Mouse (Mus musculus): ENCODE data around the gene Hist2h2be. TPM values are rescaled to one million over a fixed set of nuclear protein-coding genes. Genes with fewer than 3 reads are reported as not detected.
"Not testable (repeated sequence)": the region's sequence is repeated elsewhere in the genome, so short reads cannot be mapped to it uniquely, and the experiment has no call there.

The Hist2h2be gene
- polyA plus RNA-seq, 1 experiment from 2014 or later = 3.3 TPM

- H3K4me1 ChIP-seq (ENCODE audit: control insufficient read depth, insufficient read depth, low read length) = no peaks in the 10 kb centered on the region; the same call in 1 of the 2 replicates
- H3K9ac ChIP-seq (ENCODE audit: low read depth, low read length) = peak within 1 kb of the TSS; percentile 79
- H3K27me3 ChIP-seq (ENCODE audit: control insufficient read depth, insufficient read depth, low read length) = no peaks in the 10 kb centered on the region
- H3K27ac ChIP-seq (ENCODE audit: low read depth, low read length) = peak within 1 kb of the TSS; percentile 97
- no peaks in the 10 kb centered on the region for H3K9me3 ChIP-seq (replicated peaks; ENCODE audit: control insufficient read depth, low read length)
- peak within 1 kb of the TSS; percentile 77 for H3K4me2 ChIP-seq
- H3K4me3 ChIP-seq (ENCODE audit: low read depth, low read length) = peak within 1 kb of the TSS; percentile 39
- WGBS (ENCODE audit: insufficient replicate concordance) = 27% methylated on average over 28 of the region's 30 CpGs
- ATAC-seq (replicated peaks; ENCODE audit: insufficient number of reproducible peaks, low FRiP score, low TSS enrichment) = peak; percentile 52
- no peaks in the 10 kb centered on the region for H3K36me3 ChIP-seq (ENCODE audit: control insufficient read depth, insufficient read depth, low read length)
Observed at GRCm38 (mm10) chr3:96268051-96268775, 47.3 kb downstream of the Hist2h2be start, which contains the start of gene Hist2h3b. Hist2h3b (plus strand) TSS chr3:96268654.

DNA sequence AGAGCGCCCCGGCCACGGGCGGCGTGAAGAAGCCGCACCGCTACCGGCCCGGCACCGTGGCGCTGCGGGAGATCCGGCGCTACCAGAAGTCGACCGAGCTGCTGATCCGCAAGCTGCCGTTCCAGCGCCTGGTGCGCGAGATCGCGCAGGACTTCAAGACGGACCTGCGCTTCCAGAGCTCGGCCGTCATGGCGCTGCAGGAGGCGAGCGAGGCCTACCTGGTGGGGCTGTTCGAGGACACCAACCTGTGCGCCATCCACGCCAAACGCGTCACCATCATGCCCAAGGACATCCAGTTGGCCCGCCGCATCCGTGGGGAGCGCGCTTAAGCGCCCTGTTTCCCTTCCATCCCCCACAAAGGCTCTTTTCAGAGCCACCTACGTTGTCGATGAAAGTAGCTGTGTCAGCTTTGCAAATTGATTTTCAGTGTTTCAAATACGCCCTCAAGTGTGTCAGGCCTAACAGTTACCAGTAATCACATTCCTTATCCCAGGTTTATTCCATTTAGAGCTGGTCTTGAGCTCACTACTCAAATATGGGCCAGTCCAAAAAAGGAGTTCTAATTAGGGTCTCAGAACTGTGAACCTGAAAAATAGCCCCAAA is 48.0 kb downstream of the Hist2h2be start:
- not testable (repeated sequence) for H3K36me3 ChIP-seq (ENCODE audit: control insufficient read depth, insufficient read depth, low read length); H3K27me3 ChIP-seq (ENCODE audit: control insufficient read depth, insufficient read depth, low read length); H3K4me1 ChIP-seq (ENCODE audit: control insufficient read depth, insufficient read depth, low read length); H3K9me3 ChIP-seq (replicated peaks; ENCODE audit: control insufficient read depth, low read length)
- H3K27ac ChIP-seq (ENCODE audit: low read depth, low read length) = peak overlapping the region; percentile 97
- H3K9ac ChIP-seq (ENCODE audit: low read depth, low read length) = peak overlapping the region; percentile 79
- peak; percentile 13; the same call in 1 of the 2 replicates for ATAC-seq (replicated peaks; ENCODE audit: insufficient number of reproducible peaks, low FRiP score, low TSS enrichment)
- peak overlapping the region; percentile 77 for H3K4me2 ChIP-seq
- under 1% methylated on average over 9 of the region's 44 CpGs for WGBS (ENCODE audit: insufficient replicate concordance)
- H3K4me3 ChIP-seq (ENCODE audit: low read depth, low read length) = peak overlapping the region; percentile 39

DNA sequence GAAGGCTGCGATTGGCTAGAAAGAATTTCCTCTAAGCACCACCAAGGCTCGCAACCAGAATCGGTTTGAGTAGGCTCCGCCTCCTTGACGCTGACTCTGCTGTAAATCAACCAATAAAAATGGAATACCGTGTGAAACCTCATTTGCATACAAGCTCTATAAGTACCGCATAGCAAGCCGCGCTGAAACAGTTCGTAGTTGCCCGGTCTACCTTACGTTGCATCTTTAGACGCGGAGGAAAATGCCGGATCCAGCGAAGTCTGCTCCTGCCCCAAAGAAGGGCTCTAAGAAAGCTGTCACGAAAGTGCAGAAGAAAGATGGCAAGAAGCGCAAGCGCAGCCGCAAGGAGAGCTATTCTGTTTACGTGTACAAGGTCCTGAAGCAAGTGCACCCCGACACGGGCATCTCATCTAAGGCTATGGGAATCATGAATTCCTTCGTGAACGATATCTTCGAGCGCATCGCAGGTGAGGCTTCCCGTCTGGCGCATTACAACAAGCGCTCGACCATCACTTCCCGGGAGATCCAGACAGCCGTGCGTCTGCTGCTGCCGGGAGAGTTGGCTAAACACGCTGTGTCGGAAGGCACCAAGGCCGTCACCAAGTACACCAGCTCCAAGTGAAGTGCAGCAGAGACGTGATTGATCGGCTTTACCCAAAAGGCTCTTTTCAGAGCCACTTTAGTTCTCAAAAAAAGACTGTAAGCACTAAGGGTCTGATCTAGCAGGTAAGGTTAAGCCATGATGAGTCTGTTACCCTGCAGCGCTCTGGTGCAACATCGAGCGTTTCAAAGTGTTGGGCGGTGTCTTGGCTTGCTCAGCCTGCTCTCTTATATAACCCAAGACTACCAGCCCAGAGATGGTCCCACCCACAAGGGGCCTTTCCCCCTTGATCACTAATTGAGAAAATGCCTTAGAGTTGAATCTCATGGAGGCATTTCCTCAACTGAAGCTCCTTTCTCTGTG is 48.9 kb downstream of the Hist2h2be start, which contains the start of gene Hist2h2bb:
Gene Hist2h2bb (plus strand): TSS at position 242 of the 964 bp plus-strand sequence.
- H3K36me3 ChIP-seq (ENCODE audit: control insufficient read depth, insufficient read depth, low read length) = no peaks in the 10 kb centered on the region
- no peaks in the 10 kb centered on the region for H3K4me1 ChIP-seq (ENCODE audit: control insufficient read depth, insufficient read depth, low read length)
- H3K4me3 ChIP-seq (ENCODE audit: low read depth, low read length) = peak within 1 kb of the TSS; percentile 39
- H3K4me2 ChIP-seq = peak within 1 kb of the TSS; percentile 77
- H3K27ac ChIP-seq (ENCODE audit: low read depth, low read length) = peak within 1 kb of the TSS; percentile 97
- no peaks in the 10 kb centered on the region for H3K9me3 ChIP-seq (replicated peaks; ENCODE audit: control insufficient read depth, low read length)
- peak within 1 kb of the TSS; percentile 79 for H3K9ac ChIP-seq (ENCODE audit: low read depth, low read length)
- under 1% methylated on average over 45 of the region's 45 CpGs for WGBS (ENCODE audit: insufficient replicate concordance)
- ATAC-seq (replicated peaks; ENCODE audit: insufficient number of reproducible peaks, low FRiP score, low TSS enrichment) = peak; percentile 95
- H3K27me3 ChIP-seq (ENCODE audit: control insufficient read depth, insufficient read depth, low read length) = no peaks in the 10 kb centered on the region

Small RNA genes lying within 50 kb of the gene (microRNA-seq; reads per million reads assigned to microRNA genes)
- gene Gm44492 (ENCODE audit: borderline number of aligned reads) = 1.0 reads per million, percentile 13 among the genes with 10 or more reads in this experiment
- gene Gm47311 (ENCODE audit: borderline number of aligned reads) = not detected
- not detected for gene Gm47313 (ENCODE audit: borderline number of aligned reads)

Other genes with a start within 250 kb of the Hist2h2be start
- gene Plekho1, start 225.1 kb upstream of the Hist2h2be start, polyA plus RNA-seq (2014; fragmentation: Nextera tagmentation; extraction: Ambion mirVana) = 69.5 and 82.2 TPM in 2 replicates
- 20.4 and 23.9 TPM in 2 replicates for gene Vps45, start 162.7 kb upstream of the Hist2h2be start, polyA plus RNA-seq (2014; fragmentation: Nextera tagmentation; extraction: Ambion mirVana)
- gene Otud7b, start 116.6 kb upstream of the Hist2h2be start, polyA plus RNA-seq (2014; fragmentation: Nextera tagmentation; extraction: Ambion mirVana) = 8.7 and 9.3 TPM in 2 replicates
- 8.6 and 10.4 TPM in 2 replicates for gene Mtmr11, start 59.1 kb upstream of the Hist2h2be start, polyA plus RNA-seq (2014; fragmentation: Nextera tagmentation; extraction: Ambion mirVana)
- 119 and 126 TPM in 2 replicates for gene Sf3b4, start 48.8 kb upstream of the Hist2h2be start, polyA plus RNA-seq (2014; fragmentation: Nextera tagmentation; extraction: Ambion mirVana)
- 12.3 and 18.6 TPM in 2 replicates for gene Sv2a, start 40.0 kb upstream of the Hist2h2be start, polyA plus RNA-seq (2014; fragmentation: Nextera tagmentation; extraction: Ambion mirVana)
- 47.5 and 49.6 TPM in 2 replicates for gene Bola1, start 1.4 kb upstream of the Hist2h2be start, polyA plus RNA-seq (2014; fragmentation: Nextera tagmentation; extraction: Ambion mirVana)
- not detected in 2 replicates for gene Hist2h2ab, start 1.3 kb upstream of the Hist2h2be start, polyA plus RNA-seq (2014; fragmentation: Nextera tagmentation; extraction: Ambion mirVana)
- 3.6 and 5.5 TPM in 2 replicates for gene Hist2h2ac, start 239 bp upstream of the Hist2h2be start, polyA plus RNA-seq (2014; fragmentation: Nextera tagmentation; extraction: Ambion mirVana)
- 1.8 and 2.6 TPM in 2 replicates for gene Hist2h3c2, start 18.0 kb downstream of the Hist2h2be start, polyA plus RNA-seq (2014; fragmentation: Nextera tagmentation; extraction: Ambion mirVana)
- gene Hist2h2aa2, start 19.2 kb downstream of the Hist2h2be start, polyA plus RNA-seq (2014; fragmentation: Nextera tagmentation; extraction: Ambion mirVana) = 17.2 and 27.4 TPM in 2 replicates
- 7.9 and 13.4 TPM in 2 replicates for gene Hist2h2aa1, start 24.4 kb downstream of the Hist2h2be start, polyA plus RNA-seq (2014; fragmentation: Nextera tagmentation; extraction: Ambion mirVana)
- gene Hist2h3c1, start 25.6 kb downstream of the Hist2h2be start, polyA plus RNA-seq (2014; fragmentation: Nextera tagmentation; extraction: Ambion mirVana) = 0.66 and 1.2 TPM in 2 replicates
- 1.3 and 2.7 TPM in 2 replicates for gene Hist2h4, start 42.2 kb downstream of the Hist2h2be start, polyA plus RNA-seq (2014; fragmentation: Nextera tagmentation; extraction: Ambion mirVana)
- 24.3 and 29.5 TPM in 2 replicates for gene Hist2h3b, start 47.5 kb downstream of the Hist2h2be start, polyA plus RNA-seq (2014; fragmentation: Nextera tagmentation; extraction: Ambion mirVana)
- gene Hist2h2bb, start 48.6 kb downstream of the Hist2h2be start, polyA plus RNA-seq (2014; fragmentation: Nextera tagmentation; extraction: Ambion mirVana) = 6.6 and 7.1 TPM in 2 replicates
- gene Fcgr1, start 72.8 kb downstream of the Hist2h2be start, polyA plus RNA-seq (2014; fragmentation: Nextera tagmentation; extraction: Ambion mirVana) = 0.89 and 1.3 TPM in 2 replicates
- gene BC107364, start 231.2 kb downstream of the Hist2h2be start, polyA plus RNA-seq (2014; fragmentation: Nextera tagmentation; extraction: Ambion mirVana) = 0.43 TPM in 1 of 2 replicates, not detected in the other

All from heart, embryonic 11.5 days (tissue).